Mouse (Mus musculus) gonadal fat pad, adult 2 months (tissue): ENCODE data around the gene Mbl1. TPM values are rescaled to one million over a fixed set of nuclear protein-coding genes. Genes with fewer than 3 reads are reported as not detected.
A peak's percentile ranks its signal among the peaks of the same experiment; 100 is the strongest.

Experiments
- DNase-seq: peaks from one replicate; pipeline ENCODE4 v3.0.0-alpha.2; 2012; ENCODE audit warnings: low read depth
- polyA plus RNA-seq: library from polyadenylated mRNA; depleted of rRNA; stranded (reverse); fragments of >200 nt; gene quantifications from 2 replicates; pipeline ENCODE4 v1.2.3, GENCODE M21; 2012; rRNA removed

The Mbl1 gene
- polyA plus RNA-seq = not detected in 2 replicates

DNA sequence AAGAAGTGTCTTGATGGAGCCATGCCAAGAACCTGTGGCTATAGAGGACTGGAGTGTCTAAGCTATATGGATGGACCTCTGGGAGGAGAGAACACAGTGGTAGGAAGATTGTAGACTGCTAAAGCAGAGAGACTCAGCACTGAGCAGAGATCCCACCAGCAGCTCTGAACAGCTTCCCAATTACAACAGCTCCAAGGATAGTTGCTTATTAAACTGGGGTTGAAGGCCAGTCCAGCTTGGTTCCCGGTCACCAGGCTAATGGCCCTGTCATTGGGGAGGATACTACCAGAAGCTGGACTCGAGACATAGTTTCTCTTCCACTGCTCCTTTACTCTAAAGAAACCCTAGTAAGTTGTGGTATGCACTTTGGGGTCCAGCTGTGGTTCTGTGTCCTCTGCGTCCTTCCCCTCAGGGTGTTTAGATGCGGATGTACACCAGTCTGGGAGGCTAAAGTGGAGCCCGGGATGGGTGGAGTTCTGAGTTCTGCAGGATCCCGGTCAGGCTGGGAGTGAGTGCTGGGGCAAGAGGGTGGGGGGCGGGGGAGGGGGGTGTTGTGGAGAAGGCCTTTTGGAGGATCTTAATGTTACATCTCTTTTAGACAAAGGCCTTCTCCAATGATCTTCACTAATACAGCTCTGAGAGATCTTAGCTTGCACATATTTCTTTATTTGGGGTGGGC is at the start of gene Mbl1:
Mbl1 (plus strand) TSS at position 239 of the 679 bp plus-strand sequence.
- no peak for DNase-seq

DNA sequence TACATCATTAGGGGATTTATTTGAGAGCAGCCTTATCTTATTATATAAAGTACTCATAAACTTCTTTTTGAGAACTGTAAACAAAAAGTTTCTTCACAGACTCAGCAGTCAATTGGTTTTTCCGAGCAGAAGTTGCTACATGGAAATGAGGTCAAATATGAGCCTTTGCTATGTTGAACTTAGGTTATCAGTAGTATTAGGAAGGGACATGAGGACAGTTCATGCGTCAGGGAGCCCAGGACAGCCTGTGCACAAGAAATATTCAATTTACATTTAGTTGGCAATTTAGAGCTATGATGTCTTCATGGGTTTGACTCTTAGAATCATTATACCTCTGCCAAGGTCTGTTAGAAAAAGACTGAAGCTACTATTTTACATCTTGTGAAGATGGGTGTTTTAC is 49.0 kb upstream of the Mbl1 start:
- DNase-seq = no peak

DNA sequence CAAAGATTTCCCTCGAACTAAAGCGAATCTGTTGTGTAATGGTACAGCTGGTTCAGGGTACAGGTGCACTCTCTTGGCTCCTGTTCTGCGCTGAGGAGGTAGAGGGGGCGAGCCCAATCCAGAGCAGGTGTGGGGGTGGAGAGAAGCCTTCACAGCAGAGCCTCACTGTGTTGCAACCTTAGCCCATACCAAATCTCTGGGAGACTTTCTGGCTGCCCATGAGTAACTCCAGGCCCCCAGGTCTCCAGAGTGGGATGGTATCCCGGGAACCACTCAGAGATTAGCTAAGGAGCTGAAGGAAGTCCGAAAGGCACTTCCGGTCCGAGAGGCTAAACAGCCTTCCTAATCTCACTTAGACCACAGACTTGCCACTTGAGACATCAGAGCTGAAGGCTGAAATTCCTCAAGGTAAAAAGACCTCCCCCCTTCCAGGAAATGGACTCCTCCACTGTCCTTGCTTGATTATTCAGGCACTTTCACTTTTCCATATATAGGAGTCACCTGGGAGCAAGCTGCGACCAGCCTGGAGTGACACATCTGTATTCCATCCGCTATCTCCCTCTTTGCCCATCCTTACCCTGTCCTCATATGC is 46.3 kb upstream of the Mbl1 start, which contains the start of gene Mat1a:
Mat1a (plus strand) TSS at position 183 of the 592 bp plus-strand sequence.
- DNase-seq = peak; percentile 8

GRCm38 (mm10) chr14:41111031-41111668 is 40.1 kb upstream of the Mbl1 start:
- DNase-seq = no peak

- no peak for DNase-seq
Measured at GRCm38 (mm10) chr14:41112944-41113343, 38.3 kb upstream of the Mbl1 start.

DNA sequence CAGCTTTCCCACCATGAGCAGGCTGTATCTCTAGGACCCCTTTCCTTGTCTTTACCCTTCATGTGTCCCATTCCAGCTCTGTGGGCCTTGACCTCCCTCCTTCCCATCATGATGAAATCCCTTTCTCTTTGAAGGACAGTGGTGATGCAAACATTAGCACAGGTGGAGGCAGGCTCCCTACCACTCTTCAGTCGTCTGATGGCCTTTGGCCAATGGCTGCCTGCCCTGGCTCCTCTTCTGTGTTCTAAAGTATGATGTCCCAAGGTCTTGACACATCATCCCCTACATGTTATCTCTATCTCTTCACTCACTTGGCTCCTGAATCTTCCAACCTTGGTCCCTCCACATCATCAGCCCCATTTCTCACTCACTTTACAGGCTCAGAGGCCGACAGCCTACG is 35.0 kb upstream of the Mbl1 start:
- DNase-seq = no peak

DNA sequence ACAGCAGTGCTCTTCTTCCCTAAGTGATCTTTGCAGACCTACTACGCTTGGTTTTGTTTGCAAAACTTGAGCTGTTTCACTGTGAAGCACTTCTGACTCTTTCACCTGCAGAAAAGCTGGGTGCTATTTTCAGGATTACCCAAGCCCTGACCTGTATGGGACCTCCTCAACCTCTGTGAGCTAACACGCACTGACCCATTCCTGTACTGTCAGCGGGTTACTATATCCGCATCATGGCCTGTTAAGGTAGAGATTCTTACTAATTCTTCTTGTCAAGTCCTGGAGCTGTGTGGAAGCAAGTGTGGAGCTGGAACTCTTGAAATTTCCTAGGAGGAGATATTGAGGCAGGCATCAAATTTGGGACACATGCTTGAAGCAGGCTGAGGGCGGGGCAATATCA is 26.6 kb upstream of the Mbl1 start:
- DNase-seq = no peak

GRCm38 (mm10) chr14:41127997-41128396 is 23.3 kb upstream of the Mbl1 start:
- no peak for DNase-seq

- no peak for DNase-seq
Measured at GRCm38 (mm10) chr14:41131540-41131939, 19.7 kb upstream of the Mbl1 start, which contains the start of gene Sftpa1. Gene Sftpa1, plus strand, starts transcription at chr14:41131782.

GRCm38 (mm10) chr14:41137006-41137405 is 14.3 kb upstream of the Mbl1 start:
- no peak for DNase-seq

DNA sequence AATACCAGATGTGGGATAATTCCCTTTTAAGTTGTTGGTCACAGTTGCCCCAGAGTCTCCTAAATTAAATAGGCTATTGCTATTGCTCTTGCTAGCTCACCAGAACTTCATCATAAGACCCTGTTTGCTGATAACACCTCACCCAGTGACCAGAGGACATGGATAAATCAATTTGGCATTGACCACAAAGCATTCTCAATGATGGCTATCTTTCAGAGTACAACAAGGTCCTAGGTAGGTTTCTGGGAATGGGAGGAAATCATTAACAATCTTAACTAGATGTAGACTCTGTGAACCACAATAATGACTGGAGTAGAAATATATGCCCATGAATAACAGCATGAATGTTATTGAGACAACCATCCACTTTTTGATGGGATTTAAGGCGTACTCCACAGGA is 10.6 kb upstream of the Mbl1 start:
- no peak for DNase-seq

DNA sequence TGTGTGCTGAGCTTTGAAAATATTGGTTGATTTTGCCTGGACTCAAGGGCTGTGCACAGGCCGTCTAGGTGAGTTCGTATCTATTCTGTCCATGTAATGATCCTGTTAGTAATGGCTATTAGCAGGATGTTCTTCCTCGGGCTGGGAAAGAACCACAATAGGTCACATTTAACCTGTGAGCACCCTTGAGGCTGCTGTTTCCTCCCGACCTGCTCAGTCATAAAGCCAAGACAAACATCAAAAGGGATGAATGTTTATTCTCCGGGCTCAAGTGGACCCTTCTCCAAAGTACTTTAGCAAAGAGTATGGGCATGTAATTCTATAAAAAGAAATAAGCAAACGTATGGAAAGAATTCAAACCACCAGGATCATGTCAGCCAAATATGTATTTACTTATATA is 5.2 kb upstream of the Mbl1 start:
- no peak for DNase-seq

DNA sequence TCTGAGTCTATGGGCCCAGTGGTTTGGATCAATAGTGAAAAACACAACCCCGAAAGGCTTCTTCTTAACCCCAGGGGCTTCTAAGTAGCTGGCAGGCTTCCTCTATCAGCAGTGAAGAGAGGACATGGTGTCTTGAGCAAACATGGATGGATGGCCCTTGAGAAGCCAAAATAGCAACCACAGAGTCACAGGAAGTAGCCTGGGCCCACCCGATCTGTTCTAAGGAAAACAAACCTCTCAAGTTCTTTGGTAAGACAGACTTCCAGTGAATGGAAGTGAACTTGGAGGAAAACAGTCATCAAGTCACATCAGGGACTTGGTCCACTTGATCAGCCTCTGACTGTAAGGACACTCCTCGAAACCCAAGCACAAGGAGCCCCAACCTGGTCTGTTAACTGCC is 4.3 kb upstream of the Mbl1 start:
- no peak for DNase-seq

DNA sequence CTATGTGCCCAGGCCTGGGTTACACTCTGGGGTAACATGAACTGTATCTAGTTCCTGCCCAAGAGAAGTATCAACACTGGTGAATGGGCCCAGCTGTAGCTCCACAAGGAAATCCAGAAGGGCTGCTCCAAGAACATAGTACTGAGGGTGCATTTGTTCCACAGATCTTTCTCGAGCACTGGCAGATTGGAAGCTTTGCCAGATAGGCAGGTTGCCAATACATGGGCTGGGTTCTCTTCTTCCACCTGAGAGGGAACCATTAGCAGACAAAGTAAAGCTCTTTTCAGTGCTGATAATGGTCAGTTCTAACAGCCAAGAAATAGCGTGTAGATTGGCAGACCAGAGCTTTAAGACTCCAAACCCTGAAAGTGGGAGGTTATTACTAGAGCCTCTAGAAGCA is 3.9 kb upstream of the Mbl1 start:
- DNase-seq = no peak

GRCm38 (mm10) chr14:41160076-41160475 is 8.8 kb downstream of the Mbl1 start:
- DNase-seq = no peak

DNA sequence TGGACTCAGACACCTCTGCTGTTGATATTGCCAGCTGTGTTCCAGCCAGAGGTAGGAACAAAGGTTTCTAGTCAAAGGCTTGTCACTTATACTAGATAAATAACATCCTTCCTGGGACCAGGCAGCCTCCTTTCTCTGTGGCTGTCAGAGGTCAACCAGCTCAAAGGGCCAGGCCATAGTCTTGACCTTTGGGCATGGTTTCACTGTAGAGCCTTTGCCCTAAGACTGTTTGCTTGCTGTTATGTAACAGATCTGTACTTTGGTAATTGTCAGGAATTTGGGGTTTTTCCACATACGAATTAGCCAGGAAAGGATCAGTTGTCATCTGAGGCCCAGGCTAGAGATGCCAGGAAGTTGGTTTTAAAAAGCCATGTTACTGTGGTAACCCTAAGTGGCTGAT is 9.5 kb downstream of the Mbl1 start:
- DNase-seq = no peak

DNA sequence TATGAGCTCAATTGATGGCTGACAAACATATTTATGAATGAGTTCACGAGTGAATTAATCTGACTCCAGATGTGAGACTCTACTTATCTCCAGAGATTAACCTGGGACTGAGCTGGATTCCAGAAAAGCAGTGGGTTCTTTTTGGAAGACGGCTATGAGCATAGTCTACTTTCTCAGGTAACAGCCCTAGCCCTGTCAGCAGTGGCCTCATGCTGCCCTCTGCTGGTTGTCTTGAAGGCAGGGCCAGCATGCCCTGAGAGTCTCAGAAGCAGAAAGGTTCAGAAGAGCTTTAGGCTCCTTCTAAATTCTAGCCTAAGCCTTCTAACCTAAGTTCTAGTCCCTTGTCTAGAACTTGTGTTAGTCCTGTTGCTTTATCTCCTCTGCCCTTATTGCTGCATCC is 11.4 kb downstream of the Mbl1 start:
- no peak for DNase-seq

DNA sequence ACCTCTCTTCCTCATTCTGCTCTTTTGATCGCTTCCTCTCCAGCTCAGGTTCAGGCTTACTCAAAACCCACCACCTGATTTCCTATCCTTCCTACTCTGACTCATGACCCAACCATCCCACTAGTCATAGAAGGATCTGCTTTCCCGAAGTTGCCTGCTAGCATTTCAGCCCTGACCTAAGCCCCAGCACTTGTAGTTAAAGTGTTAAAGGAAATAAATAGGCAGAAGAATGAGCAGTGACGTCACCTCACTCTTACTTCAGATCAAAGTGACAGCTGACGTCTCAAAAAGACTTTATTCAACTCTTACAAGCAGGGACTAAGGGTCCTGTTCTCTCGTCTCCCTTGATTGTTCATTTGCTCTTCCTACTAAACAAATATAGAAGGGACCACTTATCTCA is 16.0 kb downstream of the Mbl1 start:
- no peak for DNase-seq

DNA sequence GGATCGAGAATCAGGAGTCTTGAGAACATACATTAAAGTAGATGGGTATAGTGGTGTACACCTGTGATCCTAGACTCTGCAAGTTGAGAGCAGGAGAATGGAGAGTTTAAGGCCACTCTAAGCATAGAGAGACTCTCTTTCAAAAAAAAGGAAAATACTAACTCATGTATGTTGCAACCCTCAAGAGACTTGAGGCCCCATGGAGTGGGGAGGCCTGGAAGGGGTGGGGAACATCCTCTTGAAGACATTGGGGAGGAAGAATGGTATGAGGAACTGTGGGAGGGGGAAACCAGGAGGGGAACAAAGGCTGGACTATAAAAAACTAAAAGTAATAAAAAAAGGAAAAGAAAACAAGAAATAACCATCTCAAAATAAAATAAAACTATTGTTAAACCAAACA is 17.3 kb downstream of the Mbl1 start:
- DNase-seq = no peak

GRCm38 (mm10) chr14:41170514-41170913 is 19.3 kb downstream of the Mbl1 start:
- no peak for DNase-seq

GRCm38 (mm10) chr14:41174802-41175201 is 23.5 kb downstream of the Mbl1 start:
- DNase-seq = no peak

- DNase-seq = no peak
Measured at GRCm38 (mm10) chr14:41185059-41185821, 34.0 kb downstream of the Mbl1 start, which contains the start of gene Sftpd. Gene Sftpd, minus strand, starts transcription at chr14:41185149.
